Mouse (Mus musculus): Measurements from ENCODE around the gene Cd55.

GRCm38 (mm10) chr1:130467453-130467852 is 4.9 kb upstream of the Cd55 start:
- TF ChIP-seq CTCF (IDR thresholded peaks at IDR 0.05; ENCODE audit: extremely low read depth, insufficient read depth, low read length) (no peak), POLR2A (IDR thresholded peaks at IDR 0.05; ENCODE audit: extremely low read depth, insufficient read depth, low read length) (no peak)

Measured in cortical plate, adult 2 months (tissue).